Mouse (Mus musculus) layer of hippocampus, postnatal 25 days (tissue): ENCODE results near the gene Rgl1. TPM values are rescaled to one million over a fixed set of nuclear protein-coding genes. Genes with fewer than 3 reads are reported as not detected.

Experiments used
- DNase-seq, 2 experiments: peaks; one replicate each; pipeline ENCODE4 v3.0.0; 2022; ENCODE audit warnings: mixed read lengths in 2 of 2, low spot score in 1 of 2; ENCODE audit errors: extremely low spot score in 1 of 2
- total RNA-seq, 2 experiments: library from RNA; stranded (reverse); gene quantifications; 2 replicates each; pipeline ENCODE4 v1.2.3; 2021

Rgl1 gene
- total RNA-seq, 2 experiments from 2014 or later, result 109 to 111 TPM

- DNase-seq, result no peak
Measured at GRCm38 (mm10) chr1:152524098-152524892, 241.9 kb downstream of the Rgl1 start.

GRCm38 (mm10) chr1:152523292-152523691 is 242.9 kb downstream of the Rgl1 start:
- no peak for DNase-seq

GRCm38 (mm10) chr1:152522226-152522625 is 243.9 kb downstream of the Rgl1 start:
- DNase-seq, result peak in 1 of 2 experiments; percentile 40

- peak in 1 of 2 experiments; percentile 68 for DNase-seq
Measured at GRCm38 (mm10) chr1:152520798-152521575, 245.2 kb downstream of the Rgl1 start.

- no peak for DNase-seq
Measured at GRCm38 (mm10) chr1:152518971-152519370, 247.2 kb downstream of the Rgl1 start.

GRCm38 (mm10) chr1:152517057-152517570 is 249.0 kb downstream of the Rgl1 start:
- no peak for DNase-seq

- DNase-seq, result no peak
Measured at GRCm38 (mm10) chr1:152514256-152514655, 251.9 kb downstream of the Rgl1 start.

- no peak for DNase-seq
Measured at GRCm38 (mm10) chr1:152511237-152511636, 254.9 kb downstream of the Rgl1 start.

GRCm38 (mm10) chr1:152508481-152509220 is 257.5 kb downstream of the Rgl1 start:
- DNase-seq, result no peak

GRCm38 (mm10) chr1:152506726-152507125 is 259.4 kb downstream of the Rgl1 start:
- no peak for DNase-seq

GRCm38 (mm10) chr1:152506175-152506574 is 260.0 kb downstream of the Rgl1 start:
- no peak for DNase-seq

- DNase-seq, result no peak
Measured at GRCm38 (mm10) chr1:152499802-152500201, 266.3 kb downstream of the Rgl1 start.

GRCm38 (mm10) chr1:152497581-152497980 is 268.6 kb downstream of the Rgl1 start:
- no peak for DNase-seq

- no peak for DNase-seq
Measured at GRCm38 (mm10) chr1:152496831-152497230, 269.3 kb downstream of the Rgl1 start.

- DNase-seq, result no peak
Measured at GRCm38 (mm10) chr1:152492258-152492657, 273.9 kb downstream of the Rgl1 start.

GRCm38 (mm10) chr1:152490842-152491241 is 275.3 kb downstream of the Rgl1 start:
- DNase-seq, result no peak

GRCm38 (mm10) chr1:152476126-152476525 is 290.0 kb downstream of the Rgl1 start:
- DNase-seq, result no peak

GRCm38 (mm10) chr1:152468443-152468842 is 297.7 kb downstream of the Rgl1 start:
- peak in 1 of 2 experiments; percentile 24 for DNase-seq
